Mouse (Mus musculus) brain, embryonic 14.5 days (tissue): ENCODE measurements around the gene Mbnl1.

ENCODE experiments used
- CTCF ChIP-seq: fragments of 200-500 bp; IDR thresholded peaks from 2 replicates; pipeline ENCODE4 v1.5.1; 2012; ENCODE audit warnings: inconsistent platforms, mild to moderate bottlenecking, moderate library complexity, borderline replicate concordance; ENCODE audit not compliant: insufficient read depth, insufficient read length; ENCODE audit errors: extremely low read depth
- POLR2A ChIP-seq: fragments of 200-500 bp; IDR thresholded peaks from 2 replicates; pipeline ENCODE4 v1.6.1; 2012; ENCODE audit warnings: mild to moderate bottlenecking, inconsistent platforms, borderline replicate concordance; ENCODE audit not compliant: poor library complexity, insufficient read depth, insufficient read length, severe bottlenecking; ENCODE audit errors: extremely low read depth

DNA sequence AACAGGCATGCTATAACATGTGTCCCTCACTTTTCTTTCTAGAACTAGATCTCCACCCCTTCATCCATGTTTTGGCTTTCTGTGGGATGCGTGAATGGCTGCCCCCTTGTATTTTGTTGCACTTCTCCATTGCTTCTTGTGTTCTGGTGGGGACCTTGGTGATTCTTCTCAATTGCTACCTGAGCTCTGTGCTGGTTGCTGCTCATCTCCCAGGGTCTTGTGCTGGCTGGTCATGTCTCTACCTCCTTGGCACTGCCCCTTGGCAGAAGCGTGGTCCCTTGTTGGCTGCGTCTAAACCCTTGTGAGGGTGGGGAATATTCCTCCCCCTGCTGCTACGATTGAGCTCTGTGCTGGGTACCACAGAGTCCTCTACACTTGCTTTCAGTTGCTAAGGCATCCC is 74.3 kb downstream of the Mbnl1 start:
- TF ChIP-seq POLR2A (no peak), CTCF (no peak)
